In the genomic region with DNA sequence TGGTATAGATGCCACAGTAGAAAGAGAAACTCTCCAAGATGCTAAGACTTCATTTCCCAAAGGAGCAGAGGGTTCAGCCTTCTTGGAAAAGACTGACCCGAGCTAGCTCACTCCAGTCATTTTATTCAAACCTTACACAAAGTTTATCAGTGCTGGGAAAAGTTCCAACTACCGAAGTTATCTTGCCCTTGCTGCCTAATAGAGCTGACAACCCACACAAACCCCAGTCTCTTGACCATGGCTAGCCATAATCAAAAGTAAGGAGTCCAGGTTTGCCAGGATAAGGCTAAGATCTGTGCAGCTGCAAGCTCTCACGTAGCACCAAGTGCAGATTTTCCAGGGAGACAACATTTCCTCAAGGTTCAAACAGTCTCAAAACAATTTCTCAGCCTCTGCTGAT, we compare ENCODE assay signal across 27 mouse cellular contexts. TPM values are rescaled to one million over a fixed set of nuclear protein-coding genes. Genes with fewer than 3 reads are reported as not detected.
DNase-seq lines count a peak whose midpoint lies in the region; ATAC-seq and TF ChIP-seq lines count a peak whose summit lies in the region.
"Had no signal": no experiment of that assay in that cellular context is flagged by ENCODE, and none has a peak within 500 bp of the region (broad histone marks: within the 10 kb centered on the region; RNA-seq: fewer than 3 reads in every experiment).

No protein-coding gene starts in this region.

- H3K27me3 ChIP-seq in heart, embryonic 13.5 days (replicated peaks), result no peaks in the 10 kb centered on the region
- no peaks in the 10 kb centered on the region for H3K27me3 ChIP-seq in heart, embryonic 10.5 days (ENCODE audit: insufficient read depth, poor library complexity, severe bottlenecking)
- H3K27me3 ChIP-seq in liver, adult 2 months (ENCODE audit: control insufficient read depth, insufficient read depth, low read length), result no peaks in the 10 kb centered on the region
- no peaks in the 10 kb centered on the region for H3K27me3 ChIP-seq in MEL (ENCODE audit: control insufficient read depth in 1 of 2, insufficient read depth in 2 of 2, low read length in 2 of 2)
- H3K27me3 ChIP-seq: CH12.LX; embryonic facial prominence, embryonic 12.5 days; embryonic facial prominence, embryonic 15.5 days; hindbrain, embryonic 12.5 days; hindbrain, embryonic 15.5 days had no signal

- no peak for TF ChIP-seq POLR2A in liver, adult 2 months (IDR thresholded peaks at IDR 0.05; ENCODE audit: extremely low read depth, insufficient read depth, low read length)
- no peak for TF ChIP-seq POLR2A in MEL (IDR thresholded peaks at IDR 0.05; ENCODE audit: control insufficient read depth in 1 of 2, insufficient read depth in 1 of 2, low read depth in 1 of 2, low read length in 2 of 2, poor library complexity in 1 of 2)

- H3K27ac ChIP-seq in heart, embryonic 13.5 days (replicated peaks), result 0 out of 2 replicates have a peak overlapping the region, but pooled peaks have one; percentile 24
- no peak overlapping the region for H3K27ac ChIP-seq in heart, embryonic 10.5 days
- no peak overlapping the region for H3K27ac ChIP-seq in liver, adult 2 months (replicated peaks; ENCODE audit: insufficient read depth, low read depth, low read length)
- no peak overlapping the region for H3K27ac ChIP-seq in MEL (ENCODE audit: control insufficient read depth, low read depth, low read length)
- H3K27ac ChIP-seq: embryonic facial prominence, embryonic 12.5 days; embryonic facial prominence, embryonic 15.5 days; gastrocnemius, adult 2 months; heart, adult 2 months; hindbrain, embryonic 12.5 days; hindbrain, embryonic 15.5 days had no signal

- H3K4me2 ChIP-seq in heart, embryonic 13.5 days, result no peak overlapping the region
- H3K4me2 ChIP-seq: embryonic facial prominence, embryonic 12.5 days; embryonic facial prominence, embryonic 15.5 days; heart, embryonic 11.5 days; hindbrain, embryonic 12.5 days; hindbrain, embryonic 15.5 days had no signal

- TF ChIP-seq CTCF in liver, adult 2 months (IDR thresholded peaks at IDR 0.05; ENCODE audit: low read depth, low read length), result no peak
- no peak for TF ChIP-seq CTCF in MEL (IDR thresholded peaks at IDR 0.05 in 2 of 3, conservative IDR thresholded peaks at IDR 0.05 in 1 of 3; ENCODE audit: control insufficient read depth in 1 of 3, insufficient read depth in 1 of 3, low read depth in 2 of 3, low read length in 3 of 3, poor library complexity in 1 of 3, severe bottlenecking in 1 of 3)

- peaks cover 12% of the 10 kb centered on the region; the same call in 1 of the 2 replicates for H3K79me2 ChIP-seq in liver, adult 2 months (ENCODE audit: control insufficient read depth, insufficient read depth, low read length)
- H3K79me2 ChIP-seq in MEL (ENCODE audit: control insufficient read depth, insufficient read depth, low read length, poor library complexity), result peaks cover 17% of the 10 kb centered on the region

- ATAC-seq in heart, embryonic 13.5 days (ENCODE audit: extremely low read depth, insufficient number of reproducible peaks, low FRiP score, low TSS enrichment), result no peak
- peak; percentile 58; the same call in 1 of the 2 replicates for ATAC-seq in megakaryocyte-erythroid progenitor cell, adult 5-6 weeks (replicated peaks; ENCODE audit: low FRiP score, low TSS enrichment, poor library complexity, severe bottlenecking)
- ATAC-seq: forebrain, embryonic 14.5 days; forebrain, postnatal 0 days; intestine, postnatal 0 days had no signal

- no peak for DNase-seq in heart, embryonic 10.5 days (ENCODE audit: low spot score)
- DNase-seq in liver, adult 2 months (ENCODE audit: extremely low read depth, low read depth, low spot score), result peak; percentile 32
- DNase-seq in liver (no peak), MEL (ENCODE audit: low read depth, low spot score) (no peak)
- DNase-seq in cerebellum, postnatal 4 days (ENCODE audit: low spot score in 2 of 2), result no peak
- DNase-seq: adrenal gland, adult 8-10 months; adrenal gland, postnatal 36 days; B cell, adult 2 months; cerebellum, adult 18-20 months; cerebellum, adult 9-10 months; cerebellum, postnatal 14 days; forebrain, postnatal 0 days; gastrocnemius, adult 2 months; gastrocnemius, postnatal 14 days; heart, postnatal 14 days had no signal

- WGBS in heart, embryonic 13.5 days, result 27% methylated on average over 3 of the region's 3 CpGs
- WGBS in heart, embryonic 10.5 days, result 62% methylated on average over 3 of the region's 3 CpGs
- WGBS in liver, adult 2 months, result 32% methylated on average over 3 of the region's 3 CpGs

- no peak overlapping the region for H3K4me3 ChIP-seq in heart, embryonic 13.5 days
- H3K4me3 ChIP-seq in heart, embryonic 10.5 days, result no peak overlapping the region
- no peak overlapping the region for H3K4me3 ChIP-seq in liver, adult 2 months (ENCODE audit: insufficient read depth, low read depth, low read length)
- H3K4me3 ChIP-seq in MEL (ENCODE audit: control insufficient read depth in 1 of 2, insufficient read depth in 1 of 2, low read depth in 2 of 2, low read length in 2 of 2), result no peak overlapping the region
- H3K4me3 ChIP-seq: embryonic facial prominence, embryonic 12.5 days; embryonic facial prominence, embryonic 15.5 days; gastrocnemius, adult 2 months; heart, adult 2 months; hindbrain, embryonic 12.5 days; hindbrain, embryonic 15.5 days had no signal

- H3K4me1 ChIP-seq in heart, embryonic 13.5 days, result peaks cover 36% of the 10 kb centered on the region
- H3K4me1 ChIP-seq in heart, embryonic 10.5 days, result no peaks in the 10 kb centered on the region
- H3K4me1 ChIP-seq in liver, adult 2 months (ENCODE audit: control insufficient read depth, insufficient read depth, low read length), result peaks cover 8% of the 10 kb centered on the region
- peaks cover 0 to 4% of the 10 kb centered on the region in 2 experiments; a peak in 2 of 4 replicates for H3K4me1 ChIP-seq in MEL (ENCODE audit: control insufficient read depth in 1 of 2, insufficient read depth in 2 of 2, low read length in 2 of 2)
- H3K4me1 ChIP-seq: embryonic facial prominence, embryonic 15.5 days had no signal

- no peaks in the 10 kb centered on the region for H3K9me3 ChIP-seq in heart, embryonic 13.5 days
- no peaks in the 10 kb centered on the region for H3K9me3 ChIP-seq in heart, embryonic 10.5 days
- no peaks in the 10 kb centered on the region for H3K9me3 ChIP-seq in MEL (replicated peaks; ENCODE audit: insufficient read depth, low read length)
- H3K9me3 ChIP-seq: embryonic facial prominence, embryonic 12.5 days; embryonic facial prominence, embryonic 15.5 days; G1E; hindbrain, embryonic 12.5 days; hindbrain, embryonic 15.5 days had no signal

- 0 out of 2 replicates have a peak overlapping the region, but pooled peaks have one; percentile 28 for H3K9ac ChIP-seq in heart, embryonic 13.5 days
- no peak overlapping the region for H3K9ac ChIP-seq in liver, adult 2 months (ENCODE audit: low read depth, low read length)
- no peak overlapping the region for H3K9ac ChIP-seq in MEL (ENCODE audit: control insufficient read depth, low read depth, low read length, poor library complexity, severe bottlenecking)
- H3K9ac ChIP-seq: embryonic facial prominence, embryonic 12.5 days; embryonic facial prominence, embryonic 15.5 days; forebrain, postnatal 0 days; hindbrain, embryonic 12.5 days; hindbrain, embryonic 15.5 days had no signal

- no peak for TF ChIP-seq EP300 in MEL (IDR thresholded peaks at IDR 0.05; ENCODE audit: low read depth in 1 of 2, low read length in 2 of 2)

- no peak for TF ChIP-seq RAD21 in MEL (IDR thresholded peaks at IDR 0.05; ENCODE audit: low read depth, low read length)

- H3K36me3 ChIP-seq in heart, embryonic 13.5 days, result peaks cover 45% of the 10 kb centered on the region
- H3K36me3 ChIP-seq in heart, embryonic 10.5 days, result peaks cover 7% of the 10 kb centered on the region
- peaks cover 21% of the 10 kb centered on the region for H3K36me3 ChIP-seq in liver, adult 2 months (ENCODE audit: control insufficient read depth, insufficient read depth, low read length)
- peaks cover 10 to 23% of the 10 kb centered on the region in 2 experiments for H3K36me3 ChIP-seq in MEL (ENCODE audit: control insufficient read depth in 1 of 2, insufficient read depth in 2 of 2, low read length in 2 of 2)

TF ChIP-seq in MEL, 35 proteins besides CTCF, POLR2A, EP300 and RAD21:
- TF ChIP-seq CHD1 (IDR thresholded peaks at IDR 0.05; ENCODE audit: low read depth, low read length), result no peak
- TF ChIP-seq ZKSCAN1 (IDR thresholded peaks at IDR 0.05; ENCODE audit: low read depth, low read length), result no peak
- TF ChIP-seq ELF1 (IDR thresholded peaks at IDR 0.05; ENCODE audit: low read depth, low read length), result no peak
- TF ChIP-seq RCOR1 (IDR thresholded peaks at IDR 0.05; ENCODE audit: low read depth, low read length), result peak; percentile 29; the same call in 1 of the 2 replicates
- no peak for TF ChIP-seq SIN3A (IDR thresholded peaks at IDR 0.05; ENCODE audit: low read length)
- no peak for TF ChIP-seq ZNF384 (IDR thresholded peaks at IDR 0.05; ENCODE audit: low read depth, low read length)
- no peak for TF ChIP-seq MYC (IDR thresholded peaks at IDR 0.05; ENCODE audit: low read depth, low read length)
- no peak for TF ChIP-seq USF2 (IDR thresholded peaks at IDR 0.05; ENCODE audit: borderline replicate concordance in 1 of 2, insufficient read depth in 1 of 2, low read depth in 1 of 2, low read length in 2 of 2)
- TF ChIP-seq CHD2 (IDR thresholded peaks at IDR 0.05; ENCODE audit: low read length), result no peak

RNA-seq across cellular contexts. Expression of gene Rnf146, which starts 9.7 kb away (rescaled TPM):
- polyA plus RNA-seq in heart, embryonic 13.5 days (2015; fragmentation: Nextera tagmentation; extraction: Ambion mirVana), result 31.4 and 36.0 TPM in 2 replicates
- polyA plus RNA-seq in heart, embryonic 10.5 days (2016; fragmentation: Nextera tagmentation; extraction: Ambion mirVana), result 31.6 and 36.6 TPM in 2 replicates
- total RNA-seq in liver, adult 2 months (2014; rRNA removed), result 27.8 and 30.1 TPM in 2 replicates
- 11.2 and 12.9 TPM in 2 replicates for polyA plus RNA-seq in liver, adult 2 months (2012; rRNA removed)
- 26.3 and 26.7 TPM in 2 replicates for total RNA-seq in MEL (2012; rRNA removed)
- 10 to 100 TPM in 1 of 2 experiments, not detected in 1; 27.2 TPM for polyA plus RNA-seq in MEL (2012; ENCODE audit: insufficient read depth in 1 of 2, insufficient read length in 2 of 2, low read depth in 1 of 2, low replicate concordance in 2 of 2, missing spikeins in 1 of 2)
- total RNA-seq in megakaryocyte-erythroid progenitor cell, adult 5-6 weeks (2014; fragmentation: Nextera tagmentation), result 25.3 and 36.4 TPM in 2 replicates
- total RNA-seq in megakaryocyte-erythroid progenitor cell, adult 5-6 weeks (2017), result 51.3 and 61.2 TPM in 2 replicates

RNA-seq across cellular contexts. Expression of gene Echdc1, which starts 39.6 kb away (rescaled TPM):
- 20.9 and 24.5 TPM in 2 replicates for polyA plus RNA-seq in heart, embryonic 13.5 days (2015; fragmentation: Nextera tagmentation; extraction: Ambion mirVana)
- polyA plus RNA-seq in heart, embryonic 10.5 days (2016; fragmentation: Nextera tagmentation; extraction: Ambion mirVana), result 23.5 and 30.1 TPM in 2 replicates
- total RNA-seq in liver, adult 2 months (2014; rRNA removed), result 65.2 and 100 TPM in 2 replicates
- polyA plus RNA-seq in liver, adult 2 months (2012; rRNA removed), result 12.4 and 17.9 TPM in 2 replicates
- 18.9 and 19.6 TPM in 2 replicates for total RNA-seq in MEL (2012; rRNA removed)
- polyA plus RNA-seq in MEL (2012; ENCODE audit: insufficient read depth in 1 of 2, insufficient read length in 2 of 2, low read depth in 1 of 2, low replicate concordance in 2 of 2, missing spikeins in 1 of 2), result 10 to 100 TPM in 1 of 2 experiments, not detected in 1; 27.9 TPM
- total RNA-seq in megakaryocyte-erythroid progenitor cell, adult 5-6 weeks (2014; fragmentation: Nextera tagmentation), result 14.0 and 24.1 TPM in 2 replicates
- 54.4 and 65.5 TPM in 2 replicates for total RNA-seq in megakaryocyte-erythroid progenitor cell, adult 5-6 weeks (2017)
